Mouse (Mus musculus): ENCODE results near the gene Jchain. TPM values are rescaled to one million over a fixed set of nuclear protein-coding genes. Genes with fewer than 3 reads are reported as not detected.

Gene Jchain
- polyA plus RNA-seq, 1 experiment from 2014 or later, result 0.28 TPM

GRCm38 (mm10) chr5:88540845-88541244, 13.2 kb upstream of the Jchain start:
- Histone ChIP-seq H3K4me1 (ENCODE audit: control insufficient read depth, insufficient read depth, low read length) (no peaks in the 10 kb centered on the region), H3K27me3 (ENCODE audit: control insufficient read depth, insufficient read depth, low read length) (no peaks in the 10 kb centered on the region), H3K4me3 (replicated peaks; ENCODE audit: low read length) (no peak overlapping the region), H3K9me3 (replicated peaks; ENCODE audit: control insufficient read depth, low read length) (no peaks in the 10 kb centered on the region), H3K36me3 (ENCODE audit: control insufficient read depth, insufficient read depth, low read length) (no peaks in the 10 kb centered on the region), H3K4me2 (ENCODE audit: low read depth, low read length) (no peak overlapping the region), H3K27ac (ENCODE audit: low read length) (no peak overlapping the region), H3K9ac (ENCODE audit: low read length) (no peak overlapping the region)
- no peak for ATAC-seq (ENCODE audit: insufficient read depth, low FRiP score)

GRCm38 (mm10) chr5:88534697-88535096, 7.0 kb upstream of the Jchain start:
- Histone ChIP-seq H3K27ac (ENCODE audit: low read length) (no peak overlapping the region), H3K9me3 (replicated peaks; ENCODE audit: control insufficient read depth, low read length) (no peaks in the 10 kb centered on the region), H3K4me3 (replicated peaks; ENCODE audit: low read length) (no peak overlapping the region), H3K27me3 (ENCODE audit: control insufficient read depth, insufficient read depth, low read length) (no peaks in the 10 kb centered on the region), H3K9ac (ENCODE audit: low read length) (no peak overlapping the region), H3K4me1 (ENCODE audit: control insufficient read depth, insufficient read depth, low read length) (no peaks in the 10 kb centered on the region), H3K4me2 (ENCODE audit: low read depth, low read length) (no peak overlapping the region), H3K36me3 (ENCODE audit: control insufficient read depth, insufficient read depth, low read length) (no peaks in the 10 kb centered on the region)
- WGBS, result 74% methylated on average over 3 of the region's 3 CpGs
- no peak for ATAC-seq (ENCODE audit: insufficient read depth, low FRiP score)

GRCm38 (mm10) chr5:88530908-88531307, 3.2 kb upstream of the Jchain start:
- Histone ChIP-seq H3K27me3 (ENCODE audit: control insufficient read depth, insufficient read depth, low read length) (no peaks in the 10 kb centered on the region), H3K4me1 (ENCODE audit: control insufficient read depth, insufficient read depth, low read length) (no peaks in the 10 kb centered on the region), H3K36me3 (ENCODE audit: control insufficient read depth, insufficient read depth, low read length) (no peaks in the 10 kb centered on the region), H3K27ac (ENCODE audit: low read length) (peak overlapping the region; percentile 25), H3K9me3 (replicated peaks; ENCODE audit: control insufficient read depth, low read length) (no peaks in the 10 kb centered on the region), H3K4me3 (replicated peaks; ENCODE audit: low read length) (no peak overlapping the region), H3K9ac (ENCODE audit: low read length) (no peak overlapping the region), H3K4me2 (ENCODE audit: low read depth, low read length) (no peak overlapping the region)
- WGBS, result 40% methylated on average over 1 of the region's 1 CpGs
- peak; percentile 69; the same call in 1 of the 2 replicates for ATAC-seq (ENCODE audit: insufficient read depth, low FRiP score)

- no peaks in the 10 kb centered on the region for H3K9me3 ChIP-seq (replicated peaks; ENCODE audit: control insufficient read depth, low read length)
- no peak for ATAC-seq (ENCODE audit: insufficient read depth, low FRiP score)
- WGBS, result 8% methylated on average over 2 of the region's 2 CpGs
- no peak overlapping the region for H3K4me2 ChIP-seq (ENCODE audit: low read depth, low read length)
- no peaks in the 10 kb centered on the region for H3K27me3 ChIP-seq (ENCODE audit: control insufficient read depth, insufficient read depth, low read length)
- H3K4me1 ChIP-seq (ENCODE audit: control insufficient read depth, insufficient read depth, low read length), result no peaks in the 10 kb centered on the region
- no peak overlapping the region for H3K27ac ChIP-seq (ENCODE audit: low read length)
- no peaks in the 10 kb centered on the region for H3K36me3 ChIP-seq (ENCODE audit: control insufficient read depth, insufficient read depth, low read length)
- no peak overlapping the region for H3K9ac ChIP-seq (ENCODE audit: low read length)
- no peak overlapping the region for H3K4me3 ChIP-seq (replicated peaks; ENCODE audit: low read length)
Observed at GRCm38 (mm10) chr5:88519232-88519631, 8.5 kb downstream of the Jchain start.

GRCm38 (mm10) chr5:88508990-88509389, 18.7 kb downstream of the Jchain start:
- WGBS, result 74% methylated on average over 1 of the region's 1 CpGs
- no peak overlapping the region for H3K9ac ChIP-seq (ENCODE audit: low read length)

GRCm38 (mm10) chr5:88508555-88508954, 19.1 kb downstream of the Jchain start:
- no peaks in the 10 kb centered on the region for H3K4me1 ChIP-seq (ENCODE audit: control insufficient read depth, insufficient read depth, low read length)
- no peaks in the 10 kb centered on the region for H3K36me3 ChIP-seq (ENCODE audit: control insufficient read depth, insufficient read depth, low read length)
- no peak overlapping the region for H3K9ac ChIP-seq (ENCODE audit: low read length)
- no peak overlapping the region for H3K4me3 ChIP-seq (replicated peaks; ENCODE audit: low read length)
- no peaks in the 10 kb centered on the region for H3K27me3 ChIP-seq (ENCODE audit: control insufficient read depth, insufficient read depth, low read length)
- H3K9me3 ChIP-seq (replicated peaks; ENCODE audit: control insufficient read depth, low read length), result no peaks in the 10 kb centered on the region
- ATAC-seq (ENCODE audit: insufficient read depth, low FRiP score), result no peak
- no peak overlapping the region for H3K4me2 ChIP-seq (ENCODE audit: low read depth, low read length)
- H3K27ac ChIP-seq (ENCODE audit: low read length), result no peak overlapping the region
- WGBS, result 45% methylated on average over 1 of the region's 1 CpGs

More at GRCm38 (mm10) chr5:88508990-88509389, 18.7 kb downstream of the Jchain start:
- Histone ChIP-seq H3K27ac (ENCODE audit: low read length) (no peak overlapping the region), H3K4me3 (replicated peaks; ENCODE audit: low read length) (no peak overlapping the region), H3K9me3 (replicated peaks; ENCODE audit: control insufficient read depth, low read length) (no peaks in the 10 kb centered on the region), H3K27me3 (ENCODE audit: control insufficient read depth, insufficient read depth, low read length) (no peaks in the 10 kb centered on the region), H3K4me1 (ENCODE audit: control insufficient read depth, insufficient read depth, low read length) (no peaks in the 10 kb centered on the region), H3K4me2 (ENCODE audit: low read depth, low read length) (no peak overlapping the region), H3K36me3 (ENCODE audit: control insufficient read depth, insufficient read depth, low read length) (no peaks in the 10 kb centered on the region)
- ATAC-seq (ENCODE audit: insufficient read depth, low FRiP score), result no peak

- Histone ChIP-seq H3K4me2 (ENCODE audit: low read depth, low read length) (no peak overlapping the region), H3K36me3 (ENCODE audit: control insufficient read depth, insufficient read depth, low read length) (no peaks in the 10 kb centered on the region), H3K4me3 (replicated peaks; ENCODE audit: low read length) (no peak overlapping the region), H3K9me3 (replicated peaks; ENCODE audit: control insufficient read depth, low read length) (no peaks in the 10 kb centered on the region), H3K9ac (ENCODE audit: low read length) (no peak overlapping the region), H3K27me3 (ENCODE audit: control insufficient read depth, insufficient read depth, low read length) (no peaks in the 10 kb centered on the region), H3K27ac (ENCODE audit: low read length) (no peak overlapping the region), H3K4me1 (ENCODE audit: control insufficient read depth, insufficient read depth, low read length) (no peaks in the 10 kb centered on the region)
- no peak for ATAC-seq (ENCODE audit: insufficient read depth, low FRiP score)
- 80% methylated on average over 3 of the region's 3 CpGs for WGBS
Observed at GRCm38 (mm10) chr5:88499781-88500180, 27.9 kb downstream of the Jchain start.

GRCm38 (mm10) chr5:88491111-88491510, 36.6 kb downstream of the Jchain start:
- WGBS, result 84% methylated on average over 5 of the region's 5 CpGs
- no peak overlapping the region for H3K4me2 ChIP-seq (ENCODE audit: low read depth, low read length)
- H3K27me3 ChIP-seq (ENCODE audit: control insufficient read depth, insufficient read depth, low read length), result no peaks in the 10 kb centered on the region
- H3K4me3 ChIP-seq (replicated peaks; ENCODE audit: low read length), result no peak overlapping the region
- no peak overlapping the region for H3K9ac ChIP-seq (ENCODE audit: low read length)
- H3K9me3 ChIP-seq (replicated peaks; ENCODE audit: control insufficient read depth, low read length), result no peaks in the 10 kb centered on the region
- H3K36me3 ChIP-seq (ENCODE audit: control insufficient read depth, insufficient read depth, low read length), result no peaks in the 10 kb centered on the region
- H3K27ac ChIP-seq (ENCODE audit: low read length), result no peak overlapping the region
- no peak for ATAC-seq (ENCODE audit: insufficient read depth, low FRiP score)
- H3K4me1 ChIP-seq (ENCODE audit: control insufficient read depth, insufficient read depth, low read length), result no peaks in the 10 kb centered on the region

- H3K4me1 ChIP-seq (ENCODE audit: control insufficient read depth, insufficient read depth, low read length), result no peaks in the 10 kb centered on the region
- 64% methylated on average over 2 of the region's 2 CpGs for WGBS
- H3K9ac ChIP-seq (ENCODE audit: low read length), result no peak overlapping the region
- no peak overlapping the region for H3K27ac ChIP-seq (ENCODE audit: low read length)
- no peak for ATAC-seq (ENCODE audit: insufficient read depth, low FRiP score)
- H3K4me3 ChIP-seq (replicated peaks; ENCODE audit: low read length), result no peak overlapping the region
- no peaks in the 10 kb centered on the region for H3K36me3 ChIP-seq (ENCODE audit: control insufficient read depth, insufficient read depth, low read length)
- H3K9me3 ChIP-seq (replicated peaks; ENCODE audit: control insufficient read depth, low read length), result no peaks in the 10 kb centered on the region
- no peak overlapping the region for H3K4me2 ChIP-seq (ENCODE audit: low read depth, low read length)
- H3K27me3 ChIP-seq (ENCODE audit: control insufficient read depth, insufficient read depth, low read length), result no peaks in the 10 kb centered on the region
Observed at GRCm38 (mm10) chr5:88489004-88489403, 38.7 kb downstream of the Jchain start.

GRCm38 (mm10) chr5:88487675-88488074, 40.0 kb downstream of the Jchain start, which contains the start of gene Enam:
TSS of gene Enam (plus strand) at chr5:88487975.
- no peaks in the 10 kb centered on the region for H3K9me3 ChIP-seq (replicated peaks; ENCODE audit: control insufficient read depth, low read length)
- H3K9ac ChIP-seq (ENCODE audit: low read length), result no peak within 1 kb of the TSS
- ATAC-seq (ENCODE audit: insufficient read depth, low FRiP score), result no peak
- no peaks in the 10 kb centered on the region for H3K36me3 ChIP-seq (ENCODE audit: control insufficient read depth, insufficient read depth, low read length)
- no peak within 1 kb of the TSS for H3K4me2 ChIP-seq (ENCODE audit: low read depth, low read length)
- H3K27ac ChIP-seq (ENCODE audit: low read length), result no peak within 1 kb of the TSS
- H3K4me1 ChIP-seq (ENCODE audit: control insufficient read depth, insufficient read depth, low read length), result no peaks in the 10 kb centered on the region
- H3K27me3 ChIP-seq (ENCODE audit: control insufficient read depth, insufficient read depth, low read length), result no peaks in the 10 kb centered on the region
- no peak within 1 kb of the TSS for H3K4me3 ChIP-seq (replicated peaks; ENCODE audit: low read length)

Measured in stomach, embryonic 16.5 days (tissue).